Mouse (Mus musculus) liver, embryonic 14.5 days (tissue): ENCODE measurements at regions not wholly inside any gene's neighbourhood (a gene's known extent, or its start where the extent isn't known, plus 50 kb on each side); places are given as distances from the start of the nearest gene placed in this dataset.
A peak's percentile ranks its signal among the peaks of the same experiment; 100 is the strongest.

Experiments
- CTCF ChIP-seq: IDR thresholded peaks from 2 replicates; pipeline ENCODE4 v1.5.1; 2016; ENCODE audit warnings: antibody characterized with exemption, low read depth, control low read depth
- EP300 ChIP-seq: IDR thresholded peaks from 2 replicates; pipeline ENCODE4 v1.6.1; 2016; ENCODE audit warnings: antibody characterized with exemption, low read depth

DNA sequence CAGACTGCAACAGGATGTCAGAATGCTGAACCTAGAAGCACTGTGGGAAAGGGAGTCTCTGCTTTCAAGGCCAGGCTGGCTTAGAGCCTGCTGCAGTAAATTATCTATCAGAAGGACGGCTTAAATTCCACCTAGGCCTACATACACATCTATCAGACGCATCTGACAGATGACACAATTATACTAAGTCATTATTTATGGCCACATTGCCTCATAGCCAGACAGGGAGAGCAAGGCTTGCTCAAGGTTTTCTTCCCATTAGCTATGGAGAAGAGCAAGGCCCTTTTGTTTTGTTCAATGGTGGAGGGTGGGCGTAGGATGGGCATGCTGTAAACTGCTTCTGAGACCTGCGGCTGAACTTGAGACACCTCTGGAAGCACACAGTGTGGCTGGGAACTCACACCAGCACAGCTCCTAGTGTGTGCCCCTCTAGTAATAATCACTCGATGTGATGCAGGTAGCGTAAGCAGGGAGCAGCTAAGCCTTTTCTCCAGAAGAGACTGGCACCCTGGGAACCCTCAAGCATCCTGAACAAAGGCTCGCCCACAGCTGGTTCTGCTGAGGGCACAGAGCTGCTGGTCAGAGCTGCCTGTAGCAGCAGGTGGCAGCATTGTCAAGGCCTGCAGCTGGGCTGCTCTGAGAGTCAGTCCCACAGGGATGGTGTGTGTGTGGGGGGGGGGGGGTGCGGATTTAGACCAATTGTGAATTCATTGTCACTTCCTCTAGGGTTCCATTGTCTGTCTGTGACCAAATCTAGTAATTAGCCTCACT, 406.8 kb upstream of the Adamts16 start:
- TF ChIP-seq CTCF (peak; percentile 19; the same call in 1 of the 2 replicates), EP300 (no peak)
